Mouse (Mus musculus) midbrain, embryonic 13.5 days (tissue): ENCODE data around the gene Gprc5b. TPM values are rescaled to one million over a fixed set of nuclear protein-coding genes. Genes with fewer than 3 reads are reported as not detected.

Experiments
- ATAC-seq: fragments of 200-750 bp; cut with Nextera tagmentation; 2 replicates; pipeline ENCODE4 v1.8.0; 2017; ENCODE audit warnings: mild to moderate bottlenecking, moderate TSS enrichment, moderate library complexity
- H3K27ac ChIP-seq: fragments of 300-500 bp; sonication (generic); 2 replicates; pipeline ENCODE4 v1.5.1; 2015; ENCODE audit warnings: inconsistent platforms, mild to moderate bottlenecking, moderate library complexity
- H3K27me3 ChIP-seq: fragments of 300-500 bp; sonication (generic); 2 replicates; pipeline ENCODE4 v1.6.1; 2015; ENCODE audit warnings: mild to moderate bottlenecking, inconsistent platforms
- H3K36me3 ChIP-seq: fragments of 300-500 bp; sonication (generic); 2 replicates; pipeline ENCODE4 v1.6.1; 2015; ENCODE audit warnings: mild to moderate bottlenecking, inconsistent platforms
- H3K4me1 ChIP-seq: fragments of 300-500 bp; sonication (generic); replicated peaks from 2 replicates; pipeline ENCODE4 v1.6.1; 2015; ENCODE audit warnings: inconsistent platforms
- H3K4me2 ChIP-seq: fragments of 300-500 bp; sonication (generic); replicated peaks from 2 replicates; pipeline ENCODE4 v1.6.1; 2015; ENCODE audit warnings: moderate library complexity, mild to moderate bottlenecking, inconsistent platforms
- H3K4me3 ChIP-seq: fragments of 300-500 bp; sonication (generic); replicated peaks from 2 replicates; pipeline ENCODE4 v1.5.1; 2015; ENCODE audit warnings: mild to moderate bottlenecking, inconsistent platforms
- H3K9ac ChIP-seq: fragments of 300-500 bp; sonication (generic); replicated peaks from 2 replicates; pipeline ENCODE4 v1.6.1; 2015; ENCODE audit warnings: mild to moderate bottlenecking, inconsistent platforms
- H3K9me3 ChIP-seq: fragments of 300-500 bp; sonication (generic); 2 replicates; pipeline ENCODE4 v1.6.1; 2016; ENCODE audit warnings: mild to moderate bottlenecking, inconsistent platforms
- WGBS: fragments of 180-500 bp; shearing (Covaris S2); methylation state at CpG from one replicate; pipeline ENCODE4 v1.1.7; 2015; 5-methylcytosine and 5-hydroxymethylcytosine counted together
- polyA plus RNA-seq: library from polyadenylated mRNA; unstranded; fragments of >200 nt; fragmentation: Nextera tagmentation; extraction: Ambion mirVana; gene quantifications from 2 replicates; pipeline ENCODE4 v1.2.1, GENCODE M21; 2015

Gene Gprc5b
- polyA plus RNA-seq: 7.2 and 7.6 TPM in 2 replicates

- H3K27me3 ChIP-seq: no peaks in the 10 kb centered on the region
- peak; percentile 83 for ATAC-seq
- peak within 1 kb of the TSS; percentile 63 for H3K4me3 ChIP-seq
- H3K27ac ChIP-seq: peak within 1 kb of the TSS; percentile 79
- H3K36me3 ChIP-seq: no peaks in the 10 kb centered on the region
- peak within 1 kb of the TSS; percentile 89 for H3K4me2 ChIP-seq
- peak within 1 kb of the TSS; percentile 80 for H3K9ac ChIP-seq
- no peaks in the 10 kb centered on the region for H3K9me3 ChIP-seq
- 0% methylated on average over 40 of the region's 44 CpGs for WGBS
- H3K4me1 ChIP-seq: peaks cover 57% of the 10 kb centered on the region
Observed at GRCm38 (mm10) chr7:118995007-118995406, at the start of gene Gprc5b. Gene Gprc5b, minus strand, starts transcription at chr7:118995211.

GRCm38 (mm10) chr7:119041502-119041901, 46.5 kb upstream of the Gprc5b start:
- Histone ChIP-seq H3K9me3 (0 out of 2 replicates have a peak, but pooled peaks cover 3% of the 10 kb centered on the region), H3K36me3 (no peaks in the 10 kb centered on the region), H3K27me3 (no peaks in the 10 kb centered on the region), H3K4me2 (no peak overlapping the region), H3K9ac (no peak overlapping the region), H3K4me3 (no peak overlapping the region), H3K4me1 (no peaks in the 10 kb centered on the region), H3K27ac (no peak overlapping the region)
- no peak for ATAC-seq

GRCm38 (mm10) chr7:119037581-119037980, 42.6 kb upstream of the Gprc5b start:
- H3K9me3 ChIP-seq: 0 out of 2 replicates have a peak, but pooled peaks cover 6% of the 10 kb centered on the region
- no peaks in the 10 kb centered on the region for H3K36me3 ChIP-seq
- H3K4me2 ChIP-seq: no peak overlapping the region
- peaks cover 12% of the 10 kb centered on the region for H3K4me1 ChIP-seq
- H3K27ac ChIP-seq: no peak overlapping the region
- no peak overlapping the region for H3K9ac ChIP-seq
- no peaks in the 10 kb centered on the region for H3K27me3 ChIP-seq
- H3K4me3 ChIP-seq: no peak overlapping the region
- ATAC-seq: no peak

DNA sequence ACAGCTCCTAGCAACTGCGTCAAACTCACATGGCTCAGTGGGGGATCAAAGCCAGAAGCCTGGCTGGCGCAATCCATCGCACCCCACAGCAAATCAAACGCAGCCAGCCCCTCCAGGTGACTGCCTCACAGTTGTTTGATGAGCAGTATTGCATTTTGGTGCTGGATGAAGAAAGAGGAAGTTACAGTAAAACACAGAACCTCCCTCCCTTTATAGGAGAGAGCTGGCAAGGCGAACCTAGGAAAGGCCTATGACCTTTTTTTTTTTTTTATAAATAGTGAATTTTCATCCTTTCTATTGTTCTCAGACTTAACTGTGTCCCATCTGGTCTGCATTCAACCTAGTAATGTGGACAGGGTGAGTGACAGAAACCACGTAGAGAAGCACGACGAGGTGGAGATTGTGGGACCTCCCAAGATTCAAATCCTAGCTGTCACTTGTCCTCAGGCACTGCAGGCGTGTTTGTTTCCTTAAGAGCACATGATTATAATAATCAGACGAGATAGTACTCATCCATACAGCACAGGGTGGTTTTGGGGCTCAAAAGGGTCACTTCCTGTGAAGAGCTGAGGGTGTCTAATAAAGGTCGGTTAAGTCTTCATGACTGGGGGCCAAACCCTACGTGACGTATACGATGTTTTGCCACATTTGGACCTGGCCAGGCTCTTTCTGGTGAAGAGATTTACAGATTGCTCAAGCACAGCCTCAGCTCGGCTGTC, 39.4 kb upstream of the Gprc5b start:
- ATAC-seq: no peak

GRCm38 (mm10) chr7:119023394-119023921, 28.4 kb upstream of the Gprc5b start:
- peak; percentile 14; the same call in 1 of the 2 replicates for ATAC-seq
- no peaks in the 10 kb centered on the region for H3K9me3 ChIP-seq

More for the DNA sequence above, 39.4 kb upstream of the Gprc5b start:
- Histone ChIP-seq H3K4me2 (no peak overlapping the region), H3K27me3 (no peaks in the 10 kb centered on the region), H3K27ac (no peak overlapping the region), H3K4me1 (peaks cover 12% of the 10 kb centered on the region), H3K4me3 (no peak overlapping the region), H3K36me3 (no peaks in the 10 kb centered on the region), H3K9me3 (0 out of 2 replicates have a peak, but pooled peaks cover 6% of the 10 kb centered on the region), H3K9ac (no peak overlapping the region)
- WGBS: 66% methylated on average over 15 of the region's 15 CpGs

GRCm38 (mm10) chr7:119022238-119023156, 27.5 kb upstream of the Gprc5b start:
- H3K9me3 ChIP-seq: no peaks in the 10 kb centered on the region
- H3K4me1 ChIP-seq: no peaks in the 10 kb centered on the region
- H3K9ac ChIP-seq: no peak overlapping the region
- no peak overlapping the region for H3K4me3 ChIP-seq
- WGBS: 79% methylated on average over 19 of the region's 19 CpGs
- H3K27ac ChIP-seq: no peak overlapping the region; the same call in 1 of the 2 replicates
- H3K4me2 ChIP-seq: no peak overlapping the region
- ATAC-seq: peak; percentile 41; the same call in 1 of the 2 replicates
- H3K36me3 ChIP-seq: no peaks in the 10 kb centered on the region
- no peaks in the 10 kb centered on the region for H3K27me3 ChIP-seq

More at GRCm38 (mm10) chr7:119023394-119023921, 28.4 kb upstream of the Gprc5b start:
- Histone ChIP-seq H3K4me2 (no peak overlapping the region), H3K27me3 (no peaks in the 10 kb centered on the region), H3K27ac (no peak overlapping the region), H3K4me3 (no peak overlapping the region), H3K4me1 (no peaks in the 10 kb centered on the region), H3K36me3 (no peaks in the 10 kb centered on the region), H3K9ac (no peak overlapping the region)
- 26% methylated on average over 17 of the region's 17 CpGs for WGBS

DNA sequence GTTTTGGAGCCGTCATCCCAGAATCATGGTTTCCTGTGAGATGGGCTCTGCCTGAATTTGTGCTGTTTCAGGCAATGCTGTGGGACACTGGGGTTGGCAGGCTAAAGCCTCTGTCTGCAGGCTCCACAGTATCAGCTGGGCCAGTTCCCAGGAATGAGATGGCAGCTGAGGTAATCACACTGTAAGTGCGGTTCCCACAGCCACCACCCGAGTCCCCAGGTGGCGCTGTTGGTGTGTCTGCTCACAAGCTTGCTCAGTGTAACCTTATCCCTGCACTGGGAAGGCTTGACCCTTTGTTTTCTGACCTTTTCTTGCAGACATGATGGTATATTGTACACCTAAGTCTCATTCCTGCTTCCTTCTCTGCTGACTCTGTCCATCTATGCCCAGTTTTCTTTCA, 24.5 kb upstream of the Gprc5b start:
- peak; percentile 76 for ATAC-seq
- H3K4me2 ChIP-seq: no peak overlapping the region
- H3K9ac ChIP-seq: no peak overlapping the region
- H3K4me3 ChIP-seq: no peak overlapping the region
- H3K27ac ChIP-seq: no peak overlapping the region
- no peaks in the 10 kb centered on the region for H3K9me3 ChIP-seq
- 18% methylated on average over 4 of the region's 4 CpGs for WGBS
- H3K36me3 ChIP-seq: no peaks in the 10 kb centered on the region
- no peaks in the 10 kb centered on the region for H3K4me1 ChIP-seq
- no peaks in the 10 kb centered on the region for H3K27me3 ChIP-seq

- no peak overlapping the region for H3K9ac ChIP-seq
- H3K4me3 ChIP-seq: no peak overlapping the region
- no peaks in the 10 kb centered on the region for H3K36me3 ChIP-seq
- ATAC-seq: no peak
- H3K27me3 ChIP-seq: no peaks in the 10 kb centered on the region; the same call in 1 of the 2 replicates
- no peaks in the 10 kb centered on the region for H3K4me1 ChIP-seq
- no peak overlapping the region for H3K27ac ChIP-seq
- WGBS: 4% methylated on average over 3 of the region's 3 CpGs
- no peaks in the 10 kb centered on the region for H3K9me3 ChIP-seq
- no peak overlapping the region for H3K4me2 ChIP-seq
Observed at GRCm38 (mm10) chr7:119015736-119016135, 20.7 kb upstream of the Gprc5b start.

- Histone ChIP-seq H3K4me1 (no peaks in the 10 kb centered on the region), H3K4me3 (no peak overlapping the region), H3K9ac (no peak overlapping the region), H3K27me3 (no peaks in the 10 kb centered on the region; the same call in 1 of the 2 replicates), H3K4me2 (no peak overlapping the region), H3K27ac (no peak overlapping the region), H3K9me3 (no peaks in the 10 kb centered on the region), H3K36me3 (no peaks in the 10 kb centered on the region)
- ATAC-seq: peak; percentile 62
- WGBS: 18% methylated on average over 5 of the region's 5 CpGs
Observed at GRCm38 (mm10) chr7:119010854-119011529, 16.0 kb upstream of the Gprc5b start.

- Histone ChIP-seq H3K27me3 (no peaks in the 10 kb centered on the region), H3K4me1 (no peaks in the 10 kb centered on the region), H3K27ac (no peak overlapping the region), H3K9me3 (no peaks in the 10 kb centered on the region), H3K9ac (no peak overlapping the region), H3K4me3 (no peak overlapping the region), H3K36me3 (no peaks in the 10 kb centered on the region), H3K4me2 (no peak overlapping the region)
- ATAC-seq: no peak
- 67% methylated on average over 2 of the region's 2 CpGs for WGBS
Observed at GRCm38 (mm10) chr7:119002501-119002900, 7.5 kb upstream of the Gprc5b start.

DNA sequence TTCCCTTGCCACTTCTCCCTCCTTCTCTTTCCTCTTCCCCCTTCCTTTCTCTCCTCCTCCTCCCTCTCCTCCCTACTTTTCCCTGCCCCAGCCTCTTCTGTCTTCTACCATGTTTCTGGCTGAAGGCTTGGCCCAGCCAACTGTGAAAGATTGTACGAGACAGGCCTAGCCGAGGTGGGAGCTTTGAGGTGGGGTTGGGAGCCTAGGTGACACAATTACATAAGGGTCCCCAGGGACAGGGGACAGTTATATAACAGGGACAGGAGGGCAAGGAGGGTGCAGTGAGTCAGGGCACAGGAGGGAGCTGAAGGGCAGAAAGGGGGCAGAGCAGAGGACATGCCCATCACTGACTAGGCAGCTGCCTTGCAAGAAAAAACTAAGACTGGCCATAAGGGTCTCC, 7.0 kb upstream of the Gprc5b start:
- no peak for ATAC-seq
- no peaks in the 10 kb centered on the region for H3K36me3 ChIP-seq
- WGBS: 49% methylated on average over 2 of the region's 2 CpGs
- H3K9ac ChIP-seq: no peak overlapping the region
- H3K4me1 ChIP-seq: no peaks in the 10 kb centered on the region
- no peak overlapping the region for H3K4me2 ChIP-seq
- no peak overlapping the region for H3K27ac ChIP-seq
- no peaks in the 10 kb centered on the region for H3K27me3 ChIP-seq
- no peaks in the 10 kb centered on the region for H3K9me3 ChIP-seq
- no peak overlapping the region for H3K4me3 ChIP-seq
